Mouse (Mus musculus) ovary, postnatal 14 days (tissue): ENCODE measurements around the gene Ces1a.

Source experiments
- DNase-seq: peaks from one replicate; pipeline ENCODE4 v3.0.0; 2022; ENCODE audit warnings: low spot score

Gene Ces1a

GRCm38 (mm10) chr8:93048092-93048491 is at the start of gene Ces1a:
Gene Ces1a, minus strand, starts transcription at chr8:93048192.
- DNase-seq = no peak

GRCm38 (mm10) chr8:93095376-93095775 is 47.4 kb upstream of the Ces1a start:
- peak; percentile 16 for DNase-seq

GRCm38 (mm10) chr8:93091324-93091723 is 43.3 kb upstream of the Ces1a start:
- DNase-seq = no peak

- no peak for DNase-seq
These were observed 40.7 kb upstream of the Ces1a start for GRCm38 (mm10) chr8:93088686-93089122.

GRCm38 (mm10) chr8:93088193-93088592 is 40.2 kb upstream of the Ces1a start:
- no peak for DNase-seq

- DNase-seq = no peak
These were observed 31.9 kb upstream of the Ces1a start, which contains the start of gene Ces1b for GRCm38 (mm10) chr8:93079887-93080286. Gene Ces1b, minus strand, starts transcription at chr8:93080017.

GRCm38 (mm10) chr8:93075251-93075650 is 27.3 kb upstream of the Ces1a start:
- no peak for DNase-seq

- no peak for DNase-seq
These were observed 15.6 kb upstream of the Ces1a start for GRCm38 (mm10) chr8:93063416-93064117.

GRCm38 (mm10) chr8:93059185-93059584 is 11.2 kb upstream of the Ces1a start:
- peak; percentile 52 for DNase-seq

GRCm38 (mm10) chr8:93055238-93055637 is 7.2 kb upstream of the Ces1a start:
- DNase-seq = no peak

- DNase-seq = no peak
These were observed 771 bp upstream of the Ces1a start for GRCm38 (mm10) chr8:93048510-93049416.

- DNase-seq = no peak
These were observed 4.9 kb downstream of the Ces1a start for GRCm38 (mm10) chr8:93043083-93043482.

- no peak for DNase-seq
These were observed 7.0 kb downstream of the Ces1a start for GRCm38 (mm10) chr8:93040776-93041567.

GRCm38 (mm10) chr8:93040256-93040655 is 7.7 kb downstream of the Ces1a start:
- no peak for DNase-seq

- no peak for DNase-seq
These were observed 9.2 kb downstream of the Ces1a start for GRCm38 (mm10) chr8:93038831-93039230.

GRCm38 (mm10) chr8:93030664-93031063 is 17.3 kb downstream of the Ces1a start:
- no peak for DNase-seq

- DNase-seq = no peak
These were observed 26.3 kb downstream of the Ces1a start for GRCm38 (mm10) chr8:93021738-93022137.

- DNase-seq = no peak
These were observed 33.7 kb downstream of the Ces1a start for GRCm38 (mm10) chr8:93014300-93014699.

GRCm38 (mm10) chr8:93012226-93012625 is 35.8 kb downstream of the Ces1a start:
- DNase-seq = no peak

- peak; percentile 80 for DNase-seq
These were observed 36.6 kb downstream of the Ces1a start for GRCm38 (mm10) chr8:93011439-93011838.

GRCm38 (mm10) chr8:93010286-93010685 is 37.7 kb downstream of the Ces1a start:
- peak; percentile 46 for DNase-seq

- DNase-seq = peak; percentile 56
These were observed 49.4 kb downstream of the Ces1a start for GRCm38 (mm10) chr8:92998600-92998999.
